Mouse (Mus musculus) kidney, embryonic 16.5 days (tissue): ENCODE results near the gene Ikbke. TPM values are rescaled to one million over a fixed set of nuclear protein-coding genes. Genes with fewer than 3 reads are reported as not detected.

Experiments used
- ATAC-seq: fragments of 200-750 bp; cut with Nextera tagmentation; 2 replicates; pipeline ENCODE4 v1.8.0; 2017; ENCODE audit warnings: moderate TSS enrichment; ENCODE audit not compliant: low FRiP score, low TSS enrichment
- H3K27ac ChIP-seq: fragments of 300-500 bp; sonication (generic); 2 replicates; pipeline ENCODE4 v1.5.1; 2014; ENCODE audit warnings: low read length
- H3K27me3 ChIP-seq: fragments of 300-500 bp; sonication (generic); 2 replicates; pipeline ENCODE4 v1.6.1; 2014; ENCODE audit warnings: low read length, control low read depth, mixed read lengths; ENCODE audit not compliant: insufficient read depth
- H3K36me3 ChIP-seq: fragments of 300-500 bp; sonication (generic); 2 replicates; pipeline ENCODE4 v1.6.1; 2014; ENCODE audit warnings: low read length, control low read depth, mixed read lengths; ENCODE audit not compliant: insufficient read depth
- H3K4me1 ChIP-seq: fragments of 300-500 bp; sonication (generic); 2 replicates; pipeline ENCODE4 v1.6.1; 2014; ENCODE audit warnings: low read length, control low read depth, mixed read lengths; ENCODE audit not compliant: insufficient read depth
- H3K4me2 ChIP-seq: fragments of 300-500 bp; sonication (generic); replicated peaks from 2 replicates; pipeline ENCODE4 v1.6.1; 2014; ENCODE audit warnings: low read depth, low read length
- H3K4me3 ChIP-seq: fragments of 300-500 bp; sonication (generic); 2 replicates; pipeline ENCODE4 v1.5.1; 2014; ENCODE audit warnings: mild to moderate bottlenecking, low read length
- H3K9ac ChIP-seq: fragments of 300-500 bp; sonication (generic); replicated peaks from 2 replicates; pipeline ENCODE4 v1.6.1; 2014; ENCODE audit warnings: low read length
- H3K9me3 ChIP-seq: fragments of 300-500 bp; sonication (generic); 2 replicates; pipeline ENCODE4 v1.6.1; 2016; ENCODE audit warnings: low read length, control low read depth
- WGBS: fragments of 180-500 bp; shearing (Covaris S2); extraction: QIAGEN DNeasy Blood & Tissue Kit; methylation state at CpG from one replicate; pipeline ENCODE4 v1.1.7; 2014; 5-methylcytosine and 5-hydroxymethylcytosine counted together
- polyA plus RNA-seq: library from polyadenylated mRNA; unstranded; fragments of >200 nt; fragmentation: Nextera tagmentation; extraction: Ambion mirVana; gene quantifications from 2 replicates; pipeline ENCODE4 v1.2.1, GENCODE M21; 2015

The Ikbke gene
- polyA plus RNA-seq, 1 experiment from 2014 or later: 4.8 TPM

GRCm38 (mm10) chr1:131224848-131225471, 54.4 kb downstream of the Ikbke start:
- Histone ChIP-seq H3K4me1 (peaks cover 7% of the 10 kb centered on the region), H3K9ac (no peak overlapping the region), H3K27ac (no peak overlapping the region), H3K9me3 (no peaks in the 10 kb centered on the region), H3K4me2 (no peak overlapping the region), H3K4me3 (no peak overlapping the region), H3K27me3 (no peaks in the 10 kb centered on the region), H3K36me3 (no peaks in the 10 kb centered on the region)
- peak; percentile 94 for ATAC-seq
- WGBS: 31% methylated on average over 12 of the region's 12 CpGs

- H3K27ac ChIP-seq: no peak overlapping the region
- WGBS: 87% methylated on average over 2 of the region's 2 CpGs
- H3K9ac ChIP-seq: no peak overlapping the region
- H3K4me1 ChIP-seq: peaks cover 7% of the 10 kb centered on the region
- H3K9me3 ChIP-seq: no peaks in the 10 kb centered on the region
- H3K36me3 ChIP-seq: no peaks in the 10 kb centered on the region
- H3K4me3 ChIP-seq: no peak overlapping the region
- H3K4me2 ChIP-seq: no peak overlapping the region
- H3K27me3 ChIP-seq: no peaks in the 10 kb centered on the region
- no peak for ATAC-seq
These were observed 56.1 kb downstream of the Ikbke start for GRCm38 (mm10) chr1:131223345-131223744.

GRCm38 (mm10) chr1:131221822-131222590, 57.4 kb downstream of the Ikbke start:
- Histone ChIP-seq H3K9me3 (no peaks in the 10 kb centered on the region), H3K27me3 (no peaks in the 10 kb centered on the region), H3K4me3 (no peak overlapping the region), H3K36me3 (no peaks in the 10 kb centered on the region), H3K4me1 (peaks cover 7% of the 10 kb centered on the region), H3K9ac (no peak overlapping the region), H3K4me2 (no peak overlapping the region), H3K27ac (no peak overlapping the region)
- 86% methylated on average over 13 of the region's 13 CpGs for WGBS
- no peak for ATAC-seq

GRCm38 (mm10) chr1:131218933-131219332, 60.5 kb downstream of the Ikbke start:
- H3K4me2 ChIP-seq: no peak overlapping the region
- 86% methylated on average over 11 of the region's 11 CpGs for WGBS
- H3K27ac ChIP-seq: no peak overlapping the region
- no peak overlapping the region for H3K9ac ChIP-seq
- H3K27me3 ChIP-seq: no peaks in the 10 kb centered on the region
- H3K36me3 ChIP-seq: no peaks in the 10 kb centered on the region
- no peaks in the 10 kb centered on the region for H3K4me1 ChIP-seq
- no peaks in the 10 kb centered on the region for H3K9me3 ChIP-seq
- H3K4me3 ChIP-seq: no peak overlapping the region
- no peak for ATAC-seq

- H3K4me1 ChIP-seq: peaks cover 5% of the 10 kb centered on the region; the same call in 1 of the 2 replicates
- H3K4me2 ChIP-seq: no peak overlapping the region
- no peak overlapping the region for H3K27ac ChIP-seq
- H3K27me3 ChIP-seq: no peaks in the 10 kb centered on the region
- no peak overlapping the region for H3K4me3 ChIP-seq
- H3K9ac ChIP-seq: no peak overlapping the region
- ATAC-seq: no peak
- H3K36me3 ChIP-seq: no peaks in the 10 kb centered on the region
- 77% methylated on average over 6 of the region's 6 CpGs for WGBS
- H3K9me3 ChIP-seq: no peaks in the 10 kb centered on the region
These were observed 66.0 kb downstream of the Ikbke start for GRCm38 (mm10) chr1:131213361-131213760.

- no peaks in the 10 kb centered on the region for H3K9me3 ChIP-seq
- WGBS: 57% methylated on average over 5 of the region's 5 CpGs
- H3K4me2 ChIP-seq: no peak overlapping the region
- H3K27me3 ChIP-seq: no peaks in the 10 kb centered on the region
- H3K27ac ChIP-seq: no peak overlapping the region
- H3K4me1 ChIP-seq: peaks cover 5% of the 10 kb centered on the region; the same call in 1 of the 2 replicates
- H3K36me3 ChIP-seq: no peaks in the 10 kb centered on the region
- H3K4me3 ChIP-seq: no peak overlapping the region
- no peak for ATAC-seq
- H3K9ac ChIP-seq: no peak overlapping the region
These were observed 66.5 kb downstream of the Ikbke start for GRCm38 (mm10) chr1:131212956-131213355.

GRCm38 (mm10) chr1:131211655-131212054, 67.8 kb downstream of the Ikbke start:
- Histone ChIP-seq H3K4me2 (no peak overlapping the region), H3K27ac (no peak overlapping the region), H3K9me3 (no peaks in the 10 kb centered on the region), H3K9ac (no peak overlapping the region), H3K27me3 (no peaks in the 10 kb centered on the region), H3K4me1 (peaks cover 5% of the 10 kb centered on the region; the same call in 1 of the 2 replicates), H3K36me3 (no peaks in the 10 kb centered on the region), H3K4me3 (no peak overlapping the region)
- 94% methylated on average over 1 of the region's 1 CpGs for WGBS
- ATAC-seq: no peak

GRCm38 (mm10) chr1:131209971-131210426, 69.4 kb downstream of the Ikbke start:
- WGBS: 70% methylated on average over 8 of the region's 8 CpGs
- ATAC-seq: no peak

GRCm38 (mm10) chr1:131208800-131209199, 70.6 kb downstream of the Ikbke start:
- H3K36me3 ChIP-seq: no peaks in the 10 kb centered on the region
- no peak overlapping the region for H3K9ac ChIP-seq
- H3K4me1 ChIP-seq: peaks cover 5% of the 10 kb centered on the region; the same call in 1 of the 2 replicates
- no peak overlapping the region for H3K27ac ChIP-seq
- 57% methylated on average over 6 of the region's 6 CpGs for WGBS
- H3K9me3 ChIP-seq: no peaks in the 10 kb centered on the region
- no peak for ATAC-seq
- H3K27me3 ChIP-seq: no peaks in the 10 kb centered on the region
- H3K4me3 ChIP-seq: no peak overlapping the region
- no peak overlapping the region for H3K4me2 ChIP-seq

More at GRCm38 (mm10) chr1:131209971-131210426, 69.4 kb downstream of the Ikbke start:
- no peak overlapping the region for H3K4me3 ChIP-seq
- no peak overlapping the region for H3K4me2 ChIP-seq
- no peak overlapping the region for H3K27ac ChIP-seq
- H3K36me3 ChIP-seq: no peaks in the 10 kb centered on the region
- H3K27me3 ChIP-seq: no peaks in the 10 kb centered on the region
- H3K9me3 ChIP-seq: no peaks in the 10 kb centered on the region
- H3K4me1 ChIP-seq: peaks cover 5% of the 10 kb centered on the region; the same call in 1 of the 2 replicates
- no peak overlapping the region for H3K9ac ChIP-seq

GRCm38 (mm10) chr1:131208081-131208480, 71.3 kb downstream of the Ikbke start:
- no peaks in the 10 kb centered on the region for H3K27me3 ChIP-seq
- no peaks in the 10 kb centered on the region for H3K36me3 ChIP-seq
- 91% methylated on average over 5 of the region's 5 CpGs for WGBS
- no peaks in the 10 kb centered on the region for H3K9me3 ChIP-seq
- no peak for ATAC-seq
- H3K27ac ChIP-seq: no peak overlapping the region
- no peak overlapping the region for H3K4me3 ChIP-seq
- H3K4me1 ChIP-seq: peaks cover under 1% of the 10 kb centered on the region; the same call in 1 of the 2 replicates
- no peak overlapping the region for H3K4me2 ChIP-seq
- H3K9ac ChIP-seq: no peak overlapping the region
